Mouse (Mus musculus): ENCODE results near the gene Rpa3. TPM values are rescaled to one million over a fixed set of nuclear protein-coding genes. Genes with fewer than 3 reads are reported as not detected.

Gene Rpa3
- polyA plus RNA-seq, 1 experiment from 2014 or later, result 228 TPM

- no peak for DNase-seq (ENCODE audit: low spot score)
- H3K9me3 ChIP-seq (replicated peaks; ENCODE audit: control insufficient read depth, low read length), result no peaks in the 10 kb centered on the region
- 78% methylated on average over 3 of the region's 3 CpGs for WGBS
These were observed 26.5 kb upstream of the Rpa3 start for GRCm38 (mm10) chr6:8285401-8285960.

GRCm38 (mm10) chr6:8283255-8283654 lies 24.3 kb upstream of the Rpa3 start:
- H3K4me2 ChIP-seq (ENCODE audit: low read depth, low read length), result no peak overlapping the region
- H3K27me3 ChIP-seq (ENCODE audit: control insufficient read depth, insufficient read depth, low read length), result no peaks in the 10 kb centered on the region
- no peaks in the 10 kb centered on the region for H3K9me3 ChIP-seq (replicated peaks; ENCODE audit: control insufficient read depth, low read length)
- H3K27ac ChIP-seq (replicated peaks; ENCODE audit: low read depth, low read length), result no peak overlapping the region
- no peak overlapping the region for H3K4me3 ChIP-seq (ENCODE audit: low read depth, low read length)
- WGBS, result 90% methylated on average over 4 of the region's 4 CpGs
- ATAC-seq (replicated peaks; ENCODE audit: insufficient number of reproducible peaks, low FRiP score, low TSS enrichment, low read depth) (no peak), DNase-seq (ENCODE audit: low spot score) (no peak)
- no peak overlapping the region for H3K9ac ChIP-seq (replicated peaks; ENCODE audit: low read length)
- H3K4me1 ChIP-seq (ENCODE audit: control insufficient read depth, insufficient read depth, low read length), result no peaks in the 10 kb centered on the region
- H3K36me3 ChIP-seq (replicated peaks; ENCODE audit: control insufficient read depth, insufficient read depth, low read depth, low read length), result no peaks in the 10 kb centered on the region

More at GRCm38 (mm10) chr6:8285401-8285960, 26.5 kb upstream of the Rpa3 start:
- no peak for ATAC-seq (replicated peaks; ENCODE audit: insufficient number of reproducible peaks, low FRiP score, low TSS enrichment, low read depth)
- Histone ChIP-seq H3K9ac (replicated peaks; ENCODE audit: low read length) (no peak overlapping the region), H3K27me3 (ENCODE audit: control insufficient read depth, insufficient read depth, low read length) (no peaks in the 10 kb centered on the region), H3K36me3 (replicated peaks; ENCODE audit: control insufficient read depth, insufficient read depth, low read depth, low read length) (no peaks in the 10 kb centered on the region), H3K4me3 (ENCODE audit: low read depth, low read length) (no peak overlapping the region), H3K4me1 (ENCODE audit: control insufficient read depth, insufficient read depth, low read length) (no peaks in the 10 kb centered on the region), H3K27ac (replicated peaks; ENCODE audit: low read depth, low read length) (no peak overlapping the region), H3K4me2 (ENCODE audit: low read depth, low read length) (no peak overlapping the region)

- peak; percentile 19 for DNase-seq (ENCODE audit: low spot score)
These were observed 19.5 kb upstream of the Rpa3 start for GRCm38 (mm10) chr6:8278426-8279002.

GRCm38 (mm10) chr6:8276431-8276830 lies 17.5 kb upstream of the Rpa3 start:
- no peak for DNase-seq (ENCODE audit: low spot score)
- no peaks in the 10 kb centered on the region for H3K36me3 ChIP-seq (replicated peaks; ENCODE audit: control insufficient read depth, insufficient read depth, low read depth, low read length)
- ATAC-seq (replicated peaks; ENCODE audit: insufficient number of reproducible peaks, low FRiP score, low TSS enrichment, low read depth), result no peak
- H3K4me3 ChIP-seq (ENCODE audit: low read depth, low read length), result no peak overlapping the region
- no peak overlapping the region for H3K9ac ChIP-seq (replicated peaks; ENCODE audit: low read length)
- no peaks in the 10 kb centered on the region for H3K27me3 ChIP-seq (ENCODE audit: control insufficient read depth, insufficient read depth, low read length)
- WGBS, result 86% methylated on average over 4 of the region's 4 CpGs
- H3K9me3 ChIP-seq (replicated peaks; ENCODE audit: control insufficient read depth, low read length), result no peaks in the 10 kb centered on the region
- no peaks in the 10 kb centered on the region for H3K4me1 ChIP-seq (ENCODE audit: control insufficient read depth, insufficient read depth, low read length)
- H3K4me2 ChIP-seq (ENCODE audit: low read depth, low read length), result no peak overlapping the region
- H3K27ac ChIP-seq (replicated peaks; ENCODE audit: low read depth, low read length), result no peak overlapping the region

More at GRCm38 (mm10) chr6:8278426-8279002, 19.5 kb upstream of the Rpa3 start:
- Histone ChIP-seq H3K36me3 (replicated peaks; ENCODE audit: control insufficient read depth, insufficient read depth, low read depth, low read length) (no peaks in the 10 kb centered on the region), H3K4me2 (ENCODE audit: low read depth, low read length) (no peak overlapping the region), H3K9ac (replicated peaks; ENCODE audit: low read length) (no peak overlapping the region), H3K27me3 (ENCODE audit: control insufficient read depth, insufficient read depth, low read length) (no peaks in the 10 kb centered on the region), H3K27ac (replicated peaks; ENCODE audit: low read depth, low read length) (no peak overlapping the region), H3K9me3 (replicated peaks; ENCODE audit: control insufficient read depth, low read length) (no peaks in the 10 kb centered on the region), H3K4me1 (ENCODE audit: control insufficient read depth, insufficient read depth, low read length) (no peaks in the 10 kb centered on the region), H3K4me3 (ENCODE audit: low read depth, low read length) (no peak overlapping the region)
- 67% methylated on average over 5 of the region's 5 CpGs for WGBS
- ATAC-seq (replicated peaks; ENCODE audit: insufficient number of reproducible peaks, low FRiP score, low TSS enrichment, low read depth), result no peak

GRCm38 (mm10) chr6:8275098-8275497 lies 16.1 kb upstream of the Rpa3 start:
- Histone ChIP-seq H3K27me3 (ENCODE audit: control insufficient read depth, insufficient read depth, low read length) (no peaks in the 10 kb centered on the region), H3K27ac (replicated peaks; ENCODE audit: low read depth, low read length) (no peak overlapping the region), H3K4me2 (ENCODE audit: low read depth, low read length) (no peak overlapping the region), H3K4me1 (ENCODE audit: control insufficient read depth, insufficient read depth, low read length) (no peaks in the 10 kb centered on the region), H3K9me3 (replicated peaks; ENCODE audit: control insufficient read depth, low read length) (no peaks in the 10 kb centered on the region), H3K4me3 (ENCODE audit: low read depth, low read length) (no peak overlapping the region), H3K9ac (replicated peaks; ENCODE audit: low read length) (no peak overlapping the region), H3K36me3 (replicated peaks; ENCODE audit: control insufficient read depth, insufficient read depth, low read depth, low read length) (no peaks in the 10 kb centered on the region)
- ATAC-seq (replicated peaks; ENCODE audit: insufficient number of reproducible peaks, low FRiP score, low TSS enrichment, low read depth) (no peak), DNase-seq (ENCODE audit: low spot score) (peak; percentile 62)
- 6% methylated on average over 1 of the region's 1 CpGs for WGBS

- Histone ChIP-seq H3K4me1 (ENCODE audit: control insufficient read depth, insufficient read depth, low read length) (no peaks in the 10 kb centered on the region), H3K27ac (replicated peaks; ENCODE audit: low read depth, low read length) (no peak overlapping the region), H3K36me3 (replicated peaks; ENCODE audit: control insufficient read depth, insufficient read depth, low read depth, low read length) (no peaks in the 10 kb centered on the region), H3K9ac (replicated peaks; ENCODE audit: low read length) (no peak overlapping the region), H3K27me3 (ENCODE audit: control insufficient read depth, insufficient read depth, low read length) (no peaks in the 10 kb centered on the region), H3K4me3 (ENCODE audit: low read depth, low read length) (no peak overlapping the region), H3K4me2 (ENCODE audit: low read depth, low read length) (no peak overlapping the region), H3K9me3 (replicated peaks; ENCODE audit: control insufficient read depth, low read length) (no peaks in the 10 kb centered on the region)
- DNase-seq (ENCODE audit: low spot score) (peak; percentile 76), ATAC-seq (replicated peaks; ENCODE audit: insufficient number of reproducible peaks, low FRiP score, low TSS enrichment, low read depth) (no peak)
- 39% methylated on average over 6 of the region's 6 CpGs for WGBS
These were observed 15.5 kb upstream of the Rpa3 start for GRCm38 (mm10) chr6:8274387-8275054.

- Histone ChIP-seq H3K4me1 (ENCODE audit: control insufficient read depth, insufficient read depth, low read length) (no peaks in the 10 kb centered on the region), H3K9ac (replicated peaks; ENCODE audit: low read length) (no peak overlapping the region), H3K36me3 (replicated peaks; ENCODE audit: control insufficient read depth, insufficient read depth, low read depth, low read length) (no peaks in the 10 kb centered on the region), H3K4me3 (ENCODE audit: low read depth, low read length) (no peak overlapping the region), H3K9me3 (replicated peaks; ENCODE audit: control insufficient read depth, low read length) (no peaks in the 10 kb centered on the region), H3K4me2 (ENCODE audit: low read depth, low read length) (no peak overlapping the region), H3K27me3 (ENCODE audit: control insufficient read depth, insufficient read depth, low read length) (no peaks in the 10 kb centered on the region), H3K27ac (replicated peaks; ENCODE audit: low read depth, low read length) (no peak overlapping the region)
- no peak for DNase-seq (ENCODE audit: low spot score)
- 88% methylated on average over 3 of the region's 3 CpGs for WGBS
- ATAC-seq (replicated peaks; ENCODE audit: insufficient number of reproducible peaks, low FRiP score, low TSS enrichment, low read depth), result no peak
These were observed 12.1 kb upstream of the Rpa3 start for GRCm38 (mm10) chr6:8271047-8271446.

- no peak for ATAC-seq (replicated peaks; ENCODE audit: insufficient number of reproducible peaks, low FRiP score, low TSS enrichment, low read depth)
- Histone ChIP-seq H3K4me3 (ENCODE audit: low read depth, low read length) (peak overlapping the region; percentile 75), H3K36me3 (replicated peaks; ENCODE audit: control insufficient read depth, insufficient read depth, low read depth, low read length) (no peaks in the 10 kb centered on the region), H3K4me2 (ENCODE audit: low read depth, low read length) (peak overlapping the region; percentile 61), H3K27ac (replicated peaks; ENCODE audit: low read depth, low read length) (no peak overlapping the region), H3K9me3 (replicated peaks; ENCODE audit: control insufficient read depth, low read length) (no peaks in the 10 kb centered on the region), H3K9ac (replicated peaks; ENCODE audit: low read length) (peak overlapping the region; percentile 68), H3K27me3 (ENCODE audit: control insufficient read depth, insufficient read depth, low read length) (no peaks in the 10 kb centered on the region), H3K4me1 (ENCODE audit: control insufficient read depth, insufficient read depth, low read length) (no peaks in the 10 kb centered on the region)
- WGBS, result under 1% methylated on average over 8 of the region's 8 CpGs
- DNase-seq (ENCODE audit: low spot score), result no peak
These were observed 683 bp upstream of the Rpa3 start for GRCm38 (mm10) chr6:8259667-8260044.
